Mouse (Mus musculus) stomach, embryonic 15.5 days (tissue): ENCODE measurements around the gene Pdzk1ip1. TPM values are rescaled to one million over a fixed set of nuclear protein-coding genes. Genes with fewer than 3 reads are reported as not detected.
A peak's percentile ranks its signal among the peaks of the same experiment; 100 is the strongest.

Experiments used
- ATAC-seq: fragments of 200-750 bp; cut with Nextera tagmentation; 2 replicates; pipeline ENCODE4 v1.8.0; 2017; ENCODE audit warnings: low read depth, moderate number of reproducible peaks, moderate TSS enrichment; ENCODE audit not compliant: insufficient read depth, low FRiP score
- H3K27ac ChIP-seq: fragments of 300-500 bp; sonication (generic); 2 replicates; pipeline ENCODE4 v1.5.1; 2015; ENCODE audit warnings: mild to moderate bottlenecking, inconsistent platforms
- H3K27me3 ChIP-seq: fragments of 300-500 bp; sonication (generic); replicated peaks from 2 replicates; pipeline ENCODE4 v1.6.1; 2015; ENCODE audit warnings: inconsistent platforms
- H3K36me3 ChIP-seq: fragments of 300-500 bp; sonication (generic); 2 replicates; pipeline ENCODE4 v1.6.1; 2015; ENCODE audit warnings: inconsistent platforms
- H3K4me1 ChIP-seq: fragments of 300-500 bp; sonication (generic); 2 replicates; pipeline ENCODE4 v1.6.1; 2015; ENCODE audit warnings: inconsistent platforms
- H3K4me2 ChIP-seq: fragments of 300-500 bp; sonication (generic); 2 replicates; pipeline ENCODE4 v1.6.1; 2015; ENCODE audit warnings: mild to moderate bottlenecking, inconsistent platforms
- H3K4me3 ChIP-seq: fragments of 300-500 bp; sonication (generic); replicated peaks from 2 replicates; pipeline ENCODE4 v1.5.1; 2015; ENCODE audit warnings: inconsistent platforms
- H3K9ac ChIP-seq: fragments of 300-500 bp; sonication (generic); 2 replicates; pipeline ENCODE4 v1.6.1; 2015; ENCODE audit warnings: inconsistent platforms
- H3K9me3 ChIP-seq: fragments of 300-500 bp; sonication (generic); 2 replicates; pipeline ENCODE4 v1.6.1; 2016; ENCODE audit warnings: inconsistent platforms
- WGBS: fragments of 180-500 bp; shearing (Covaris S2); methylation state at CpG from one replicate; pipeline ENCODE4 v1.1.7; 2015; 5-methylcytosine and 5-hydroxymethylcytosine counted together
- polyA plus RNA-seq: library from polyadenylated mRNA; unstranded; fragments of >200 nt; fragmentation: Nextera tagmentation; extraction: Ambion mirVana; gene quantifications from 2 replicates; pipeline ENCODE4 v1.2.1, GENCODE M21; 2015

Gene Pdzk1ip1
- polyA plus RNA-seq, 1 experiment from 2014 or later, result 96.6 TPM

- Histone ChIP-seq H3K27ac (no peak overlapping the region), H3K9me3 (no peaks in the 10 kb centered on the region), H3K4me1 (no peaks in the 10 kb centered on the region), H3K4me2 (peak overlapping the region; percentile 41; the same call in 1 of the 2 replicates), H3K4me3 (no peak overlapping the region), H3K27me3 (peaks cover 14% of the 10 kb centered on the region), H3K36me3 (no peaks in the 10 kb centered on the region), H3K9ac (no peak overlapping the region)
- 11% methylated on average over 5 of the region's 5 CpGs for WGBS
- ATAC-seq, result peak; percentile 72
Observed at GRCm38 (mm10) chr4:115133085-115133484, 44.6 kb downstream of the Pdzk1ip1 start.

GRCm38 (mm10) chr4:115133621-115134295 is 45.2 kb downstream of the Pdzk1ip1 start, which contains the start of gene Cyp4x1:
Gene Cyp4x1, minus strand, starts transcription at chr4:115134281.
- H3K4me2 ChIP-seq, result peak within 1 kb of the TSS; percentile 41
- no peak within 1 kb of the TSS; the same call in 1 of the 2 replicates for H3K4me3 ChIP-seq
- 0 out of 2 replicates have a peak, but pooled peaks have one; percentile 43 for ATAC-seq
- no peaks in the 10 kb centered on the region for H3K9me3 ChIP-seq
- no peaks in the 10 kb centered on the region for H3K36me3 ChIP-seq
- no peak within 1 kb of the TSS for H3K27ac ChIP-seq
- no peaks in the 10 kb centered on the region for H3K4me1 ChIP-seq
- H3K9ac ChIP-seq, result no peak within 1 kb of the TSS
- under 1% methylated on average over 29 of the region's 29 CpGs for WGBS
- peaks cover 14% of the 10 kb centered on the region for H3K27me3 ChIP-seq

- Histone ChIP-seq H3K27ac (no peak overlapping the region), H3K36me3 (no peaks in the 10 kb centered on the region), H3K4me1 (no peaks in the 10 kb centered on the region), H3K9me3 (no peaks in the 10 kb centered on the region), H3K4me2 (peak overlapping the region; percentile 41), H3K27me3 (peaks cover 14% of the 10 kb centered on the region), H3K4me3 (no peak overlapping the region), H3K9ac (no peak overlapping the region)
- WGBS, result 20% methylated on average over 7 of the region's 7 CpGs
- ATAC-seq, result no peak
Observed at GRCm38 (mm10) chr4:115134296-115134630, 45.8 kb downstream of the Pdzk1ip1 start.

Other genes starting within 250 kb of the Pdzk1ip1 start
- gene Foxd2, start 179.8 kb upstream of the Pdzk1ip1 start, polyA plus RNA-seq, result 0.19 and 0.32 TPM in 2 replicates
- not detected in 2 replicates for gene Foxe3, start 162.7 kb upstream of the Pdzk1ip1 start, polyA plus RNA-seq
- gene Cmpk1, start 101.5 kb upstream of the Pdzk1ip1 start, polyA plus RNA-seq, result 117 and 122 TPM in 2 replicates
- 9.9 and 10.9 TPM in 2 replicates for gene Stil, start 88.5 kb upstream of the Pdzk1ip1 start, polyA plus RNA-seq
- gene Tal1, start 32.3 kb upstream of the Pdzk1ip1 start, polyA plus RNA-seq, result 1.6 and 2.9 TPM in 2 replicates
- gene Cyp4x1, start 45.6 kb downstream of the Pdzk1ip1 start, polyA plus RNA-seq, result 0.41 and 0.45 TPM in 2 replicates
- not detected in 2 replicates for gene Cyp4a29, start 153.4 kb downstream of the Pdzk1ip1 start, polyA plus RNA-seq
- gene Cyp4a12a, start 210.3 kb downstream of the Pdzk1ip1 start, polyA plus RNA-seq, result not detected in 2 replicates